Mouse (Mus musculus): ENCODE data around the gene Tenm2. TPM values are rescaled to one million over a fixed set of nuclear protein-coding genes. Genes with fewer than 3 reads are reported as not detected.
A peak's percentile ranks its signal among the peaks of the same experiment; 100 is the strongest.

Tenm2 gene
- polyA plus RNA-seq, 1 experiment from 2014 or later, result 6.7 TPM

DNA sequence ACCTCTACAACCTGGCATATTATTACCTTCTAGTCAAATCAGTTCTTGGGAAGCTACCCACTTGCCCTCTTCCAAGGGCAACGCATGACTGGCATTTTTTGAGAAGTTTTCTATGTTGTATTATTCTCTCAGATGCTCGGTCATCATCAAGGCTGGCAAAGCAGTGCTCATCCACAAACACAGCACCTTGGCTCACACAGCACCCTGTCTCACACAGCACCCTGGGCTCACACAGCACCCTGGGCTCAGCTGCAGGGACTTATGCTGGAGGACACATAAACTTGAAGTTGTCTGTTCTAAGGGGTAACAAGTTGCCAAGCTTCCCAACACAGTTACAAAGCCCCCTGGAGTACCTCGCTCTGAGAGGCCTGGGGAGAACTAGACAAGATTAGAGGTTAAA, 1258.0 kb downstream of the Tenm2 start:
- Histone ChIP-seq H3K9me3 (ENCODE audit: control insufficient read depth, low read length) (no peaks in the 10 kb centered on the region), H3K4me3 (ENCODE audit: low read depth, low read length) (no peak overlapping the region), H3K4me1 (ENCODE audit: control insufficient read depth, insufficient read depth, low read length) (peaks cover 41% of the 10 kb centered on the region), H3K4me2 (peak overlapping the region; percentile 5; the same call in 1 of the 2 replicates), H3K27ac (ENCODE audit: low read depth, low read length) (no peak overlapping the region), H3K27me3 (ENCODE audit: control insufficient read depth, insufficient read depth, low read length) (peaks cover 8% of the 10 kb centered on the region), H3K36me3 (ENCODE audit: control insufficient read depth, insufficient read depth, low read length) (no peaks in the 10 kb centered on the region), H3K9ac (ENCODE audit: low read length) (no peak overlapping the region)
- ATAC-seq (ENCODE audit: low FRiP score), result no peak
- peak; percentile 77 for DNase-seq (ENCODE audit: low spot score, missing footprints)
- WGBS, result 70% methylated on average over 3 of the region's 3 CpGs

- no peaks in the 10 kb centered on the region for H3K9me3 ChIP-seq (ENCODE audit: control insufficient read depth, low read length)
- H3K4me3 ChIP-seq (ENCODE audit: low read depth, low read length), result 0 out of 2 replicates have a peak overlapping the region, but pooled peaks have one; percentile 4
- DNase-seq (ENCODE audit: low spot score, missing footprints) (peak; percentile 85), ATAC-seq (ENCODE audit: low FRiP score) (no peak)
- peak overlapping the region; percentile 25; the same call in 1 of the 2 replicates for H3K4me2 ChIP-seq
- peaks cover 8% of the 10 kb centered on the region for H3K27me3 ChIP-seq (ENCODE audit: control insufficient read depth, insufficient read depth, low read length)
- H3K27ac ChIP-seq (ENCODE audit: low read depth, low read length), result no peak overlapping the region
- peaks cover 48% of the 10 kb centered on the region for H3K4me1 ChIP-seq (ENCODE audit: control insufficient read depth, insufficient read depth, low read length)
- no peaks in the 10 kb centered on the region for H3K36me3 ChIP-seq (ENCODE audit: control insufficient read depth, insufficient read depth, low read length)
- 34% methylated on average over 6 of the region's 6 CpGs for WGBS
- peak overlapping the region; percentile 12; the same call in 1 of the 2 replicates for H3K9ac ChIP-seq (ENCODE audit: low read length)
Observed at GRCm38 (mm10) chr11:35977096-35977495, 1258.7 kb downstream of the Tenm2 start.

GRCm38 (mm10) chr11:35976482-35976881, 1259.3 kb downstream of the Tenm2 start:
- H3K4me2 ChIP-seq, result no peak overlapping the region
- no peak overlapping the region for H3K27ac ChIP-seq (ENCODE audit: low read depth, low read length)
- H3K9ac ChIP-seq (ENCODE audit: low read length), result no peak overlapping the region; the same call in 1 of the 2 replicates
- H3K36me3 ChIP-seq (ENCODE audit: control insufficient read depth, insufficient read depth, low read length), result no peaks in the 10 kb centered on the region
- H3K4me1 ChIP-seq (ENCODE audit: control insufficient read depth, insufficient read depth, low read length), result peaks cover 54% of the 10 kb centered on the region
- 8% methylated on average over 6 of the region's 6 CpGs for WGBS
- ATAC-seq (ENCODE audit: low FRiP score), result peak; percentile 15; the same call in 1 of the 2 replicates
- no peak overlapping the region for H3K4me3 ChIP-seq (ENCODE audit: low read depth, low read length)
- H3K9me3 ChIP-seq (ENCODE audit: control insufficient read depth, low read length), result no peaks in the 10 kb centered on the region
- H3K27me3 ChIP-seq (ENCODE audit: control insufficient read depth, insufficient read depth, low read length), result peaks cover 8% of the 10 kb centered on the region
- DNase-seq (ENCODE audit: low spot score, missing footprints), result peak; percentile 88

DNA sequence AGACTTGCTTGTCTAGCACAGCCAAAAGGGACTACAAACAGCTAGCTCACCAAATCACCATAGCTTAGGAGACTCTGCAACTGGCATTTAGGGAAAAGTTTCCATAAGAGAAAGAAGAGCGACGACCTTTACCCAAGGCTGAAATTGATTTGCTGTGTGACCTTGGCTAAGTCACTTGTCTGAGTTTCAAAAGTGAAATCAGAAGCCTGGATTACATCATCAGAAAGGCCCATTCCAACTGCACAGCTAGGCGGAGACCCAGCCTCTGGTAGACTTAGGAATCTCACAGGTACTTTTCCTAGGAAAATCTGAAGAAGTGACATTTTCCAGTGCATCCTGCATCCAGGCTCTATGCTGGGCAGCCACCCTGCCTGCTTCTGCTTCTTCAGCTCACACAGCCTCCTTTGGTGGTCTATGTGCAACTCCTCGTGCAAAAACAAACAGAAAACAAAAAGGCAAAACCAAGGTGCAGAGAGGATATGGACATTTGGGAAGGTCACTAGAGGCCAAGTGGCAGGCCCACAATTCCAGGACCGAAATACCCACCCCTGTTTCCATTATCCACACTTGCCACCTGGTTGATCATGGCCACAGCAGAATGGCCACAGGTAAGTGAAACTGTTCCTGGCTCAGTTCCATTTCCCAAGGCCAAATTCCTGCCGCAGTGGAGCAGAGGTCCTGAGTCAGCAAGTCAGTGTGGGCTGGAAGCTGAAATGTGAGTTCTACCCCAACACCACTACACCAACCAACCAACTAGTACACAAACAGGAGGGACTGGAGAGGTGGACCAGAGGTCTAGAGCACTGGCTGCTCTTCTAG, 1260.9 kb downstream of the Tenm2 start:
- no peak for ATAC-seq (ENCODE audit: low FRiP score)
- no peaks in the 10 kb centered on the region for H3K36me3 ChIP-seq (ENCODE audit: control insufficient read depth, insufficient read depth, low read length)
- peaks cover 8% of the 10 kb centered on the region for H3K27me3 ChIP-seq (ENCODE audit: control insufficient read depth, insufficient read depth, low read length)
- H3K4me1 ChIP-seq (ENCODE audit: control insufficient read depth, insufficient read depth, low read length), result peaks cover 54% of the 10 kb centered on the region
- H3K4me3 ChIP-seq (ENCODE audit: low read depth, low read length), result no peak overlapping the region
- H3K27ac ChIP-seq (ENCODE audit: low read depth, low read length), result no peak overlapping the region
- H3K4me2 ChIP-seq, result no peak overlapping the region
- H3K9me3 ChIP-seq (ENCODE audit: control insufficient read depth, low read length), result no peaks in the 10 kb centered on the region
- WGBS, result 79% methylated on average over 6 of the region's 6 CpGs
- DNase-seq (ENCODE audit: low spot score, missing footprints), result peak; percentile 81
- no peak overlapping the region for H3K9ac ChIP-seq (ENCODE audit: low read length)

DNA sequence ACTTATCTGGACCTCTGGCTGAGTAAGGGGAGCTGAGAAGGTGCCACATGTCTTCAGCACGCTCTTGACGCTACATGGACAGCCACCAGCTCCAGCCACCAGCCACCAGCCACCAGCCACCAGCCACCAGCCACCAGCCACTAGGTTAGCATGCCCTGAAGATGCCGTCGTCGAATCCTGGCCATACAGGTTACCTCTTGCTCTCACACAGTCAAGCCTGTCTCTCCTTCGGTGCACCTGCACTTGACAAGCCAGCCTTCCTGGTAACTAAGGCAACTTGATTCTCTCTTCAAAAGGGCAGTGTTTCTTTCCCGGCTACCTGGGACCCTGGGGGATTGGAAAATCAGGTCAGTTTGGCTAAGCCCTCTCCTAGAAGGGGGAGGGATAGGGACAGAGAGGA, 1262.6 kb downstream of the Tenm2 start:
- Histone ChIP-seq H3K4me1 (ENCODE audit: control insufficient read depth, insufficient read depth, low read length) (peaks cover 41% of the 10 kb centered on the region), H3K4me2 (peak overlapping the region; percentile 20), H3K9me3 (ENCODE audit: control insufficient read depth, low read length) (no peaks in the 10 kb centered on the region), H3K36me3 (ENCODE audit: control insufficient read depth, insufficient read depth, low read length) (no peaks in the 10 kb centered on the region), H3K9ac (ENCODE audit: low read length) (peak overlapping the region; percentile 14; the same call in 1 of the 2 replicates), H3K27me3 (ENCODE audit: control insufficient read depth, insufficient read depth, low read length) (peaks cover 2% of the 10 kb centered on the region), H3K27ac (ENCODE audit: low read depth, low read length) (no peak overlapping the region; the same call in 1 of the 2 replicates), H3K4me3 (ENCODE audit: low read depth, low read length) (no peak overlapping the region)
- ATAC-seq (ENCODE audit: low FRiP score) (no peak), DNase-seq (ENCODE audit: low spot score, missing footprints) (peak; percentile 85)
- WGBS, result 21% methylated on average over 7 of the region's 7 CpGs

DNA sequence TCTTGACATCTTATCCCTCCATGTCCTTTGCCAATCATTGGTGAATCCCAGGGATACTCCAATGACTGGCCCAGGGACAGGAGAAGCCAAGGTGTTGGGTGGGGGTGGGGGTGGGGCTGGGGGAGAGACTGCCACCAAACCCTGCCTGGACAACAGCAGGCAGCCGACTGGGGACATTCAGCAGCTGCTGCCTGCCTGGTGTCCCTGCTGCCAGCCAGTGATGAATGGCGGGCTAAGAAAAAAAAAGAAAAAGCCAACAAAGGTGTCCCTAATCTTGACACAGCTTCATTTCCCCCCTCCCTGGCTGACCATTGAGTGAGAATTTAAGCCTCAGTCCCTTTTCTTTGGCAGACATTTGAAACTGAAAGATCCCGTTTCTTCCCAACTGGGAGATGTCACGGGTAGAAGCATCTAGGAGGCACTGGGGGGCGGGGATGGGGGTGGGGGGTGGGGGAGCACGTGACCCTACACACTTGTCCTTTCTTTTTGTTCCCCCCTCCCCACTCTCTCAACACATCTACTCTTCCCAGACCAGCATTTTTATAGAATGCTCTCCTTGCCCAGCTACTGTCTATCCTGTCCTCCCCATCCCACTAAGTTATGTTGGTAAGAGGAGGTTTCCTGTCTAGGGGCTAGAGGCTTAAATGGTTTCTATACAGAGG, 1263.4 kb downstream of the Tenm2 start:
- peak overlapping the region; percentile 7; the same call in 1 of the 2 replicates for H3K9ac ChIP-seq (ENCODE audit: low read length)
- peaks cover 2% of the 10 kb centered on the region for H3K27me3 ChIP-seq (ENCODE audit: control insufficient read depth, insufficient read depth, low read length)
- peak overlapping the region; percentile 20 for H3K4me2 ChIP-seq
- DNase-seq (ENCODE audit: low spot score, missing footprints) (peak; percentile 90), ATAC-seq (ENCODE audit: low FRiP score) (peak; percentile 66)
- H3K4me3 ChIP-seq (ENCODE audit: low read depth, low read length), result no peak overlapping the region
- peak overlapping the region; percentile 44; the same call in 1 of the 2 replicates for H3K27ac ChIP-seq (ENCODE audit: low read depth, low read length)
- peaks cover 41% of the 10 kb centered on the region for H3K4me1 ChIP-seq (ENCODE audit: control insufficient read depth, insufficient read depth, low read length)
- 2% methylated on average over 6 of the region's 6 CpGs for WGBS
- H3K9me3 ChIP-seq (ENCODE audit: control insufficient read depth, low read length), result no peaks in the 10 kb centered on the region
- no peaks in the 10 kb centered on the region for H3K36me3 ChIP-seq (ENCODE audit: control insufficient read depth, insufficient read depth, low read length)

DNA sequence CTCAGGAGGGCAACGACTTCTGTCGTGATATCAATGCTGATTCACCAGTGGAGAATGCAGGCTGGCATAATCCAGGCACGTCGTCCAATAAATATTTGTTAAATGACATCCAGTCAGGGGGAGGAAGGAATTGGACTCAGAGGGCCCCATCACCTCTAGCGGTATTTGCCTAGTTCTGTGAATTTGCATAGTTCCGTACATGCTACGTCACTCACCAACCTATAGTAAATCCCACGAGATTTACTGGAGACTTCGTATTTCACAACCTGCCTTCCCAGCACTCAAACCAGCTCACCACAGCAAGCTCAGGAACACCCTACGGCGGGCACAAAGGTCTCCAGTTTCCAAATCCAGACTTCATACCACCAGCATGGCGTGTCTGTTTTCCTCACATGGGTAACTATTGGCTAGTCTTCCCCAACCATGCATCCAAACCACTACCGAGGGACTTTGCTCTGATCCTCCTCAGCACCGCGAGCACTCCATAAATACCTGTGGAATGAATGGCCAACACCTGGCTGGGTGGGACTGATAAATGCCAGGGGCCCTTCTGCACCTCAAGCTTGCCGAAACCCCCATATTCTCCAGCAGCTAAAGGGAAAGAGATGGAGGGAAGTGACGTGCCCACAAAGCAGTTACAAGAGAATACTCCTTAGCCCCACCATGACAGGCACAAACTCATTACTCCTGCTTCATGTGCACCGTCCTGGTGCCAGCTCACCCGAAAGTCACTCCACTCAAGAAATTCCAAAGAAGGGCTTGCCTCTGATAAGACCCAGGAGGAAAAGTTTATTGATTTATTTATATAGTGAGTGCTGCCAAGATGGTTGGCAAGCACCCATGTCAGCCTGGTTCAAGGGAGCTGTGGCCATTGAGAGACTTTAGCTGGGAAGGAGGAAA, 1264.7 kb downstream of the Tenm2 start:
- Histone ChIP-seq H3K4me3 (ENCODE audit: low read depth, low read length) (no peak overlapping the region), H3K9me3 (ENCODE audit: control insufficient read depth, low read length) (no peaks in the 10 kb centered on the region), H3K27me3 (ENCODE audit: control insufficient read depth, insufficient read depth, low read length) (no peaks in the 10 kb centered on the region; the same call in 1 of the 2 replicates), H3K9ac (ENCODE audit: low read length) (no peak overlapping the region), H3K4me1 (ENCODE audit: control insufficient read depth, insufficient read depth, low read length) (peaks cover 28% of the 10 kb centered on the region), H3K27ac (ENCODE audit: low read depth, low read length) (no peak overlapping the region), H3K36me3 (ENCODE audit: control insufficient read depth, insufficient read depth, low read length) (no peaks in the 10 kb centered on the region), H3K4me2 (no peak overlapping the region)
- peak; percentile 79 for DNase-seq (ENCODE audit: low spot score, missing footprints)
- ATAC-seq (ENCODE audit: low FRiP score), result no peak
- 90% methylated on average over 19 of the region's 19 CpGs for WGBS

DNA sequence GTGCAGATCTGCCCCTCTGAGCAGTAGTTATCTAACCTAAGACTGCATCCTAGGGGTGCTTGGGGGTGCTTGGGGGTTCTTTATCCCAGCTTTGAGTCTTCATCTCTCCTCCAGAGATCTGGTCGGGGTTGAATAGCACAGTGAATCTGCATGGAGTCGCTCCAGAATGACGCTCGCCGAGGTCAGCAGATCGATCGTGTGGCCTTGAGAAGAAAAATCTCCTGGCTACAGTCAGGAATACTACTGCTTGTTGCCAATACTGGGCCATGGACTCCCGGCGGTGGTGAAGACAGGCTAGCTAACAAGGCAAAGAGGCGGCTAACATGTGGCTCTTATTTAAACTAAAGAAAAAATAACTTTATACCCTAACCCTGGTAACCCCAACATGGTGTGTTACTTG, 1267.5 kb downstream of the Tenm2 start:
- Histone ChIP-seq H3K9me3 (ENCODE audit: control insufficient read depth, low read length) (no peaks in the 10 kb centered on the region), H3K9ac (ENCODE audit: low read length) (no peak overlapping the region), H3K4me2 (no peak overlapping the region), H3K4me1 (ENCODE audit: control insufficient read depth, insufficient read depth, low read length) (peaks cover 19% of the 10 kb centered on the region), H3K4me3 (ENCODE audit: low read depth, low read length) (no peak overlapping the region), H3K27ac (ENCODE audit: low read depth, low read length) (no peak overlapping the region), H3K27me3 (ENCODE audit: control insufficient read depth, insufficient read depth, low read length) (no peaks in the 10 kb centered on the region), H3K36me3 (ENCODE audit: control insufficient read depth, insufficient read depth, low read length) (no peaks in the 10 kb centered on the region)
- WGBS, result 94% methylated on average over 10 of the region's 10 CpGs
- DNase-seq (ENCODE audit: low spot score, missing footprints), result no peak
- ATAC-seq (ENCODE audit: low FRiP score), result no peak

Measured in midbrain, embryonic 11.5 days (tissue).